Mouse (Mus musculus) forebrain, embryonic 16.5 days (tissue): ENCODE results near the gene Dennd2d. TPM values are rescaled to one million over a fixed set of nuclear protein-coding genes. Genes with fewer than 3 reads are reported as not detected.
A peak's percentile ranks its signal among the peaks of the same experiment; 100 is the strongest.

Source experiments
- ATAC-seq: fragments of 200-750 bp; cut with Nextera tagmentation; 2 replicates; pipeline ENCODE4 v1.8.0; 2017; ENCODE audit warnings: mild to moderate bottlenecking, moderate library complexity
- H3K27ac ChIP-seq: fragments of 300-500 bp; sonication (generic); 2 replicates; pipeline ENCODE4 v1.5.1; 2014; ENCODE audit warnings: low read length, control low read depth
- H3K27me3 ChIP-seq: fragments of 300-500 bp; sonication (generic); replicated peaks from 2 replicates; pipeline ENCODE4 v1.6.1; 2014; ENCODE audit warnings: low read length; ENCODE audit not compliant: control insufficient read depth, insufficient read depth
- H3K36me3 ChIP-seq: fragments of 300-500 bp; sonication (generic); 2 replicates; pipeline ENCODE4 v1.6.1; 2014; ENCODE audit not compliant: control insufficient read depth, insufficient read depth
- H3K4me1 ChIP-seq: fragments of 300-500 bp; sonication (generic); replicated peaks from 2 replicates; pipeline ENCODE4 v1.6.1; 2014; ENCODE audit warnings: low read length; ENCODE audit not compliant: control insufficient read depth, insufficient read depth
- H3K4me2 ChIP-seq: fragments of 300-500 bp; sonication (generic); 2 replicates; pipeline ENCODE4 v1.6.1; 2014; ENCODE audit warnings: mild to moderate bottlenecking, low read length, control low read depth
- H3K4me3 ChIP-seq: fragments of 300-500 bp; sonication (generic); replicated peaks from 2 replicates; pipeline ENCODE4 v1.5.1; 2014; ENCODE audit warnings: mild to moderate bottlenecking, low read length, control low read depth
- H3K9ac ChIP-seq: fragments of 300-500 bp; sonication (generic); replicated peaks from 2 replicates; pipeline ENCODE4 v1.6.1; 2014; ENCODE audit warnings: low read depth, low read length, control low read depth
- H3K9me3 ChIP-seq: fragments of 300-500 bp; sonication (generic); 2 replicates; pipeline ENCODE4 v1.6.1; 2016; ENCODE audit warnings: low read length; ENCODE audit not compliant: control insufficient read depth
- WGBS: fragments of 180-500 bp; shearing (Covaris S2); extraction: QIAGEN DNeasy Blood & Tissue Kit; methylation state at CpG from one replicate; pipeline ENCODE4 v1.1.7; 2014; 5-methylcytosine and 5-hydroxymethylcytosine counted together
- polyA plus RNA-seq: library from polyadenylated mRNA; unstranded; fragments of >200 nt; fragmentation: Nextera tagmentation; extraction: Ambion mirVana; gene quantifications from 2 replicates; pipeline ENCODE4 v1.2.1, GENCODE M21; 2015

Gene Dennd2d
- polyA plus RNA-seq, 1 experiment from 2014 or later: 0.43 TPM

DNA sequence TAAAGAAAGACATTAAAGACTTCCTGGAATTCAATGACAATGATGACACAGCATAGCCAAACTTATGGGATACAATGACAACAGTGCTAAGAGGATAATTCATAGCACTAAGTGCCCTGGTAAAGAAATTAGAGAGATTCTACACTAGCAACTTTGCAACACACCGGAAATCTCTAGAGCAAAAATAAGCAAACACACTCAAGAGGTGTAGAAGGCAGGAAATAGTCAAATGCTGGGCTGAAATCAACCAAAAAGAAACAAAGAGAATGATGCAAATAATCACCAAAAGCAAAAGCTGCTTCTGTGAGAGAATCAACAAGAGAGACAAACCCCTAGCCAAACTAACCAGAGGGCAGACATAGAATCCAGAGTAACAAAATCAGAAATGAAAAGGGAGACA, 40.5 kb downstream of the Dennd2d start:
- H3K4me1 ChIP-seq: no peaks in the 10 kb centered on the region
- H3K36me3 ChIP-seq: no peaks in the 10 kb centered on the region
- H3K4me3 ChIP-seq: no peak overlapping the region
- no peak overlapping the region for H3K27ac ChIP-seq
- H3K4me2 ChIP-seq: no peak overlapping the region
- H3K9ac ChIP-seq: no peak overlapping the region
- ATAC-seq: no peak
- H3K9me3 ChIP-seq: no peaks in the 10 kb centered on the region
- WGBS: 97% methylated on average over 1 of the region's 1 CpGs
- no peaks in the 10 kb centered on the region for H3K27me3 ChIP-seq

GRCm38 (mm10) chr3:106526411-106526810, 44.2 kb downstream of the Dennd2d start:
- Histone ChIP-seq H3K4me2 (no peak overlapping the region), H3K36me3 (no peaks in the 10 kb centered on the region), H3K27me3 (no peaks in the 10 kb centered on the region), H3K9me3 (no peaks in the 10 kb centered on the region), H3K27ac (no peak overlapping the region), H3K4me3 (no peak overlapping the region), H3K4me1 (no peaks in the 10 kb centered on the region), H3K9ac (no peak overlapping the region)
- WGBS: 88% methylated on average over 2 of the region's 2 CpGs
- no peak for ATAC-seq

DNA sequence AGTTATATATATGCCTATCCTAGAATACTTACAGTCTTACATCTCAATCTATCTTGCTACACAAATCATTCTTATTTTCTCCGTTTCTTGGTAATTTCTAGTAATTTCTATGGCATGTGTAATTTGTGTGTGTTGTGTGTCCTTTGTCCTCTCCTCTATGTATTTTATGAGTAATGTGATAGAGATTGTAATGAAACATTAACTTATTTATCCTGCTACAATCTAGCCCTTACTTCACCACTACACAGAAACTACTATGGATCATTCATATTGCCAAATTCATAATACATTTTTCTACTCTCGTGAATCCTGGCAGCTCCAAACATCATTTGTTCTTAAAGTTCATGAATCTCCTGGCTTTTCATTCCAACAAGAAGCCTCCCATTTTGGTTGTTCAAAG, 45.8 kb downstream of the Dennd2d start:
- Histone ChIP-seq H3K9ac (no peak overlapping the region), H3K27me3 (no peaks in the 10 kb centered on the region), H3K36me3 (no peaks in the 10 kb centered on the region), H3K9me3 (no peaks in the 10 kb centered on the region), H3K4me2 (no peak overlapping the region), H3K4me3 (no peak overlapping the region), H3K27ac (no peak overlapping the region), H3K4me1 (no peaks in the 10 kb centered on the region)
- WGBS: 94% methylated on average over 2 of the region's 2 CpGs
- ATAC-seq: no peak

DNA sequence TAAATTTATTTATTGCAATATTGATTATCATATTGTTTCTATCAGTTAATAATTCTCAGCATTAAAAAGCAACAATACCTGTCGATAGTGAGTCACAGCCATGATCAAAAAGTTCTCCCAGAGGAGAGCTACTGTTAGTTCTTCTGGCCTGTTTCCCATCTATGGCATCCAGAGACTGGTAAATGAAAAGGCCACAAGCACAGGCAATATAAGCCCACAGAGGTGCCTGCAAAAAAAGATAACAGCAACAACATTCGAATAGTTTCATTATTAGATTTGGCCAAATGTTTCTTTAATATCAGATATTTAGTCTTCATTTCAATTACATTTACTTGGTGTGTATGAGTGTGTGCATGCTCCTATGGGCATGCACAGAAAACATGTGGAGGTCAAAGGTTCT, 51.1 kb downstream of the Dennd2d start:
- no peaks in the 10 kb centered on the region for H3K27me3 ChIP-seq
- no peak for ATAC-seq

GRCm38 (mm10) chr3:106544721-106545316, 62.6 kb downstream of the Dennd2d start:
- H3K36me3 ChIP-seq: no peaks in the 10 kb centered on the region
- H3K4me1 ChIP-seq: peaks cover 10% of the 10 kb centered on the region
- no peak overlapping the region for H3K4me2 ChIP-seq
- H3K27ac ChIP-seq: no peak overlapping the region
- H3K9ac ChIP-seq: no peak overlapping the region
- H3K4me3 ChIP-seq: no peak overlapping the region
- WGBS: 91% methylated on average over 8 of the region's 8 CpGs
- H3K27me3 ChIP-seq: no peaks in the 10 kb centered on the region
- ATAC-seq: no peak
- no peaks in the 10 kb centered on the region for H3K9me3 ChIP-seq

More for the DNA sequence above, 51.1 kb downstream of the Dennd2d start:
- H3K27ac ChIP-seq: no peak overlapping the region
- no peaks in the 10 kb centered on the region for H3K9me3 ChIP-seq
- 98% methylated on average over 2 of the region's 2 CpGs for WGBS
- no peak overlapping the region for H3K9ac ChIP-seq
- H3K4me3 ChIP-seq: no peak overlapping the region
- H3K36me3 ChIP-seq: peaks cover under 1% of the 10 kb centered on the region
- no peak overlapping the region for H3K4me2 ChIP-seq
- no peaks in the 10 kb centered on the region for H3K4me1 ChIP-seq

GRCm38 (mm10) chr3:106547171-106547923, 65.1 kb downstream of the Dennd2d start, which contains the start of the genes Dram2 and Cept1:
TSS of gene Dram2 (plus strand) at chr3:106547798.
TSS of gene Cept1 (minus strand) at chr3:106547802.
- Histone ChIP-seq H3K9ac (peak within 1 kb of the TSS; percentile 87), H3K36me3 (no peaks in the 10 kb centered on the region), H3K4me2 (peak within 1 kb of the TSS; percentile 66), H3K4me1 (peaks cover 12% of the 10 kb centered on the region), H3K9me3 (no peaks in the 10 kb centered on the region), H3K4me3 (peak within 1 kb of the TSS; percentile 92), H3K27ac (peak within 1 kb of the TSS; percentile 97), H3K27me3 (no peaks in the 10 kb centered on the region)
- under 1% methylated on average over 63 of the region's 63 CpGs for WGBS
- ATAC-seq: peak; percentile 96

- WGBS: under 1% methylated on average over 27 of the region's 27 CpGs
- ATAC-seq: peak; percentile 24
- Histone ChIP-seq H3K36me3 (no peaks in the 10 kb centered on the region), H3K4me3 (peak overlapping the region; percentile 92), H3K9ac (peak overlapping the region; percentile 87), H3K4me2 (peak overlapping the region; percentile 66), H3K9me3 (no peaks in the 10 kb centered on the region), H3K27me3 (no peaks in the 10 kb centered on the region), H3K27ac (peak overlapping the region; percentile 97), H3K4me1 (peaks cover 12% of the 10 kb centered on the region)
These were observed 65.8 kb downstream of the Dennd2d start for GRCm38 (mm10) chr3:106547924-106548539.

GRCm38 (mm10) chr3:106548971-106549370, 66.8 kb downstream of the Dennd2d start:
- peak overlapping the region; percentile 40 for H3K4me2 ChIP-seq
- no peak for ATAC-seq
- H3K9ac ChIP-seq: no peak overlapping the region
- no peaks in the 10 kb centered on the region for H3K27me3 ChIP-seq
- no peak overlapping the region for H3K4me3 ChIP-seq
- H3K36me3 ChIP-seq: no peaks in the 10 kb centered on the region
- 51% methylated on average over 3 of the region's 3 CpGs for WGBS
- peaks cover 12% of the 10 kb centered on the region for H3K4me1 ChIP-seq
- H3K27ac ChIP-seq: no peak overlapping the region
- H3K9me3 ChIP-seq: no peaks in the 10 kb centered on the region
